Mouse (Mus musculus) kidney, postnatal 14 days (tissue): ENCODE measurements at regions not wholly inside any gene's neighbourhood (a gene's known extent, or its start where the extent isn't known, plus 50 kb on each side); places are given as distances from the start of the nearest gene placed in this dataset.

Experiments used
- DNase-seq: peaks from one replicate; pipeline ENCODE4 v3.0.0; 2022; ENCODE audit warnings: mixed read lengths

- DNase-seq = peak; percentile 56
Observed at GRCm38 (mm10) chr19:21144659-21145283, 127.3 kb upstream of the Zfand5 start.

- no peak for DNase-seq
Observed at GRCm38 (mm10) chr19:21143970-21144595, 128.0 kb upstream of the Zfand5 start.

- no peak for DNase-seq
Observed at GRCm38 (mm10) chr19:21140456-21140855, 131.6 kb upstream of the Zfand5 start.

GRCm38 (mm10) chr19:21138998-21139495 is 133.0 kb upstream of the Zfand5 start:
- no peak for DNase-seq

GRCm38 (mm10) chr19:21136756-21137155 is 135.3 kb upstream of the Zfand5 start:
- no peak for DNase-seq

- no peak for DNase-seq
Observed at GRCm38 (mm10) chr19:21135998-21136380, 136.1 kb upstream of the Zfand5 start.

GRCm38 (mm10) chr19:21135297-21135997 is 136.6 kb upstream of the Zfand5 start:
- no peak for DNase-seq

- no peak for DNase-seq
Observed at GRCm38 (mm10) chr19:21129653-21130052, 142.4 kb upstream of the Zfand5 start.

- DNase-seq = peak; percentile 49
Observed at GRCm38 (mm10) chr19:21127079-21127745, 144.9 kb upstream of the Zfand5 start.

- no peak for DNase-seq
Observed at GRCm38 (mm10) chr19:21126670-21127069, 145.4 kb upstream of the Zfand5 start.

GRCm38 (mm10) chr19:21119477-21119876 is 152.6 kb upstream of the Zfand5 start:
- DNase-seq = no peak

- DNase-seq = no peak
Observed at GRCm38 (mm10) chr19:21118782-21119181, 153.3 kb upstream of the Zfand5 start.

- DNase-seq = no peak
Observed at GRCm38 (mm10) chr19:21115693-21116092, 156.4 kb upstream of the Zfand5 start.

- no peak for DNase-seq
Observed at GRCm38 (mm10) chr19:21111836-21112235, 157.8 kb upstream of the Tmc1 start.

GRCm38 (mm10) chr19:21108311-21108710 is 154.3 kb upstream of the Tmc1 start:
- peak; percentile 35 for DNase-seq

- peak; percentile 3 for DNase-seq
Observed at GRCm38 (mm10) chr19:21107741-21108140, 153.7 kb upstream of the Tmc1 start.

- DNase-seq = peak; percentile 10
Observed at GRCm38 (mm10) chr19:21107275-21107674, 153.3 kb upstream of the Tmc1 start.

- peak; percentile 17 for DNase-seq
Observed at GRCm38 (mm10) chr19:21106766-21107165, 152.8 kb upstream of the Tmc1 start.

GRCm38 (mm10) chr19:21106241-21106669 is 152.3 kb upstream of the Tmc1 start:
- DNase-seq = peak; percentile 64

GRCm38 (mm10) chr19:21105004-21105403 is 151.0 kb upstream of the Tmc1 start:
- DNase-seq = no peak

GRCm38 (mm10) chr19:21104462-21104936 is 150.5 kb upstream of the Tmc1 start:
- peak; percentile 19 for DNase-seq

- no peak for DNase-seq
Observed at GRCm38 (mm10) chr19:21077771-21078548, 124.0 kb upstream of the Tmc1 start.
